Mouse (Mus musculus) layer of hippocampus, adult 18-20 months (tissue): Measurements from ENCODE around the gene Rbpj. TPM values are rescaled to one million over a fixed set of nuclear protein-coding genes. Genes with fewer than 3 reads are reported as not detected.
A peak's percentile ranks its signal among the peaks of the same experiment; 100 is the strongest.
"Not testable (repeated sequence)": the region's sequence is repeated elsewhere in the genome, so short reads cannot be mapped to it uniquely, and the experiment has no call there.

Experiments used
- DNase-seq, 2 experiments: peaks; one replicate each; pipeline ENCODE4 v3.0.0; 2022; ENCODE audit warnings: low spot score in 2 of 2
- total RNA-seq, 2 experiments: library from RNA; stranded (reverse); gene quantifications; 2 replicates each; pipeline ENCODE4 v1.2.3; 2021

Gene Rbpj
- total RNA-seq, 2 experiments from 2014 or later: 18.8 to 21.8 TPM

GRCm38 (mm10) chr5:53546979-53547472, 81.1 kb downstream of the Rbpj start:
- DNase-seq: no peak

GRCm38 (mm10) chr5:53550329-53550728, 84.4 kb downstream of the Rbpj start:
- not testable (repeated sequence) for DNase-seq

GRCm38 (mm10) chr5:53551394-53551793, 85.4 kb downstream of the Rbpj start:
- no peak for DNase-seq

- DNase-seq: no peak
Observed at GRCm38 (mm10) chr5:53551910-53552309, 86.0 kb downstream of the Rbpj start.

GRCm38 (mm10) chr5:53553281-53553680, 87.3 kb downstream of the Rbpj start:
- no peak for DNase-seq

- DNase-seq: no peak
Observed at GRCm38 (mm10) chr5:53554180-53554579, 88.2 kb downstream of the Rbpj start.

GRCm38 (mm10) chr5:53554926-53555325, 89.0 kb downstream of the Rbpj start:
- DNase-seq: no peak

- DNase-seq: no peak
Observed at GRCm38 (mm10) chr5:53555474-53555873, 89.5 kb downstream of the Rbpj start.

GRCm38 (mm10) chr5:53555929-53556328, 90.0 kb downstream of the Rbpj start:
- no peak for DNase-seq

- DNase-seq: no peak
Observed at GRCm38 (mm10) chr5:53557544-53558260, 91.8 kb downstream of the Rbpj start.

GRCm38 (mm10) chr5:53561160-53561559, 95.2 kb downstream of the Rbpj start:
- no peak for DNase-seq

GRCm38 (mm10) chr5:53564309-53564708, 98.4 kb downstream of the Rbpj start:
- no peak for DNase-seq

- no peak for DNase-seq
Observed at GRCm38 (mm10) chr5:53565213-53565794, 99.4 kb downstream of the Rbpj start.

- no peak for DNase-seq
Observed at GRCm38 (mm10) chr5:53566485-53567083, 100.6 kb downstream of the Rbpj start.

- DNase-seq: no peak
Observed at GRCm38 (mm10) chr5:53572496-53572895, 106.5 kb downstream of the Rbpj start.

- no peak for DNase-seq
Observed at GRCm38 (mm10) chr5:53574883-53575442, 109.0 kb downstream of the Rbpj start.

GRCm38 (mm10) chr5:53577272-53577889, 111.4 kb downstream of the Rbpj start:
- DNase-seq: no peak

GRCm38 (mm10) chr5:53584069-53584767, 118.3 kb downstream of the Rbpj start:
- DNase-seq: no peak

GRCm38 (mm10) chr5:53588421-53589171, 122.6 kb downstream of the Rbpj start:
- peak in 1 of 2 experiments; percentile 13 for DNase-seq
